Mouse (Mus musculus) liver, embryonic 12.5 days (tissue): Measurements from ENCODE around the gene Cmtr2. TPM values are rescaled to one million over a fixed set of nuclear protein-coding genes. Genes with fewer than 3 reads are reported as not detected.

Experiments
- ATAC-seq: fragments of 200-750 bp; cut with Nextera tagmentation; 2 replicates; pipeline ENCODE4 v1.8.0; 2017; ENCODE audit warnings: moderate number of reproducible peaks, mild to moderate bottlenecking, moderate library complexity
- H3K27ac ChIP-seq: fragments of 300-500 bp; sonication (generic); 2 replicates; pipeline ENCODE4 v1.5.1; 2016; ENCODE audit warnings: mild to moderate bottlenecking
- H3K27me3 ChIP-seq: fragments of 300-500 bp; sonication (generic); replicated peaks from 2 replicates; pipeline ENCODE4 v1.6.1; 2016; ENCODE audit warnings: mild to moderate bottlenecking, moderate library complexity
- H3K36me3 ChIP-seq: fragments of 300-500 bp; sonication (generic); 2 replicates; pipeline ENCODE4 v1.6.1; 2016; ENCODE audit warnings: mild to moderate bottlenecking, moderate library complexity
- H3K4me1 ChIP-seq: fragments of 300-500 bp; sonication (generic); 2 replicates; pipeline ENCODE4 v1.6.1; 2016
- H3K4me2 ChIP-seq: fragments of 300-500 bp; sonication (generic); 2 replicates; pipeline ENCODE4 v1.6.1; 2016; ENCODE audit warnings: mild to moderate bottlenecking, moderate library complexity
- H3K4me3 ChIP-seq: fragments of 300-500 bp; sonication (generic); 2 replicates; pipeline ENCODE4 v1.5.1; 2016; ENCODE audit warnings: mild to moderate bottlenecking, moderate library complexity
- H3K9ac ChIP-seq: fragments of 300-500 bp; sonication (generic); 2 replicates; pipeline ENCODE4 v1.6.1; 2016; ENCODE audit warnings: mild to moderate bottlenecking, moderate library complexity
- H3K9me3 ChIP-seq: fragments of 300-500 bp; sonication (generic); replicated peaks from 2 replicates; pipeline ENCODE4 v1.6.1; 2016; ENCODE audit warnings: mild to moderate bottlenecking, moderate library complexity
- WGBS: fragments of 180-500 bp; shearing (Covaris S2); methylation state at CpG from one replicate; pipeline ENCODE4 v1.1.7; 2016; ENCODE audit not compliant: insufficient replicate concordance; 5-methylcytosine and 5-hydroxymethylcytosine counted together
- polyA plus RNA-seq: library from polyadenylated mRNA; unstranded; fragments of >200 nt; fragmentation: Nextera tagmentation; extraction: Ambion mirVana; gene quantifications from 2 replicates; pipeline ENCODE4 v1.2.1, GENCODE M21; 2016

The Cmtr2 gene
- polyA plus RNA-seq, 1 experiment from 2014 or later = 5.8 TPM

- Histone ChIP-seq H3K9me3 (no peaks in the 10 kb centered on the region), H3K4me3 (peak overlapping the region; percentile 35; the same call in 1 of the 2 replicates), H3K36me3 (no peaks in the 10 kb centered on the region), H3K27ac (no peak overlapping the region), H3K27me3 (peaks cover 20% of the 10 kb centered on the region), H3K4me1 (no peaks in the 10 kb centered on the region), H3K4me2 (peak overlapping the region; percentile 55), H3K9ac (no peak overlapping the region)
- ATAC-seq = no peak
- WGBS = 23% methylated on average over 12 of the region's 12 CpGs
Measured at GRCm38 (mm10) chr8:110267268-110267667, 51.8 kb downstream of the Cmtr2 start.

GRCm38 (mm10) chr8:110270659-110271058, 55.2 kb downstream of the Cmtr2 start:
- Histone ChIP-seq H3K27me3 (peaks cover 15% of the 10 kb centered on the region), H3K36me3 (no peaks in the 10 kb centered on the region), H3K4me2 (no peak overlapping the region), H3K27ac (no peak overlapping the region), H3K9me3 (no peaks in the 10 kb centered on the region), H3K4me3 (no peak overlapping the region), H3K4me1 (no peaks in the 10 kb centered on the region), H3K9ac (no peak overlapping the region)
- WGBS = 62% methylated on average over 4 of the region's 4 CpGs
- ATAC-seq = no peak

- Histone ChIP-seq H3K36me3 (no peaks in the 10 kb centered on the region), H3K4me1 (no peaks in the 10 kb centered on the region), H3K4me3 (no peak overlapping the region), H3K27me3 (no peaks in the 10 kb centered on the region), H3K4me2 (no peak overlapping the region), H3K27ac (no peak overlapping the region), H3K9ac (no peak overlapping the region), H3K9me3 (no peaks in the 10 kb centered on the region)
- 49% methylated on average over 2 of the region's 2 CpGs for WGBS
- no peak for ATAC-seq
Measured at GRCm38 (mm10) chr8:110273394-110273793, 57.9 kb downstream of the Cmtr2 start.

Other genes starting within 250 kb of the Cmtr2 start
- 0.10 and 0.13 TPM in 2 replicates for gene Tat, start 225.2 kb upstream of the Cmtr2 start, polyA plus RNA-seq
- gene Chst4, start 175.9 kb upstream of the Cmtr2 start, polyA plus RNA-seq = not detected in 2 replicates
- gene Zfp612, start 135.9 kb upstream of the Cmtr2 start, polyA plus RNA-seq = 1.2 and 1.3 TPM in 2 replicates
- gene Gm21964, start 114.5 kb upstream of the Cmtr2 start, polyA plus RNA-seq = not detected in 2 replicates
- gene Gm17720, start 112.9 kb upstream of the Cmtr2 start, polyA plus RNA-seq = not detected in 2 replicates
- 0.08 TPM in 1 of 2 replicates, not detected in the other for gene Calb2, start 47.5 kb upstream of the Cmtr2 start, polyA plus RNA-seq
- gene Hydin, start 51.3 kb downstream of the Cmtr2 start, polyA plus RNA-seq = 0.04 and 0.06 TPM in 2 replicates